Mouse (Mus musculus): ENCODE data around the gene Osbpl9.

The Osbpl9 gene

GRCm38 (mm10) chr4:109207524-109207923, 5.5 kb upstream of the Osbpl9 start:
- no peak for DNase-seq (ENCODE audit: low read depth, low spot score)

GRCm38 (mm10) chr4:109204416-109204815, 2.3 kb upstream of the Osbpl9 start:
- peak; percentile 66 for DNase-seq (ENCODE audit: low read depth, low spot score)

GRCm38 (mm10) chr4:109203931-109204330, 1.9 kb upstream of the Osbpl9 start:
- DNase-seq (ENCODE audit: low read depth, low spot score) = no peak

GRCm38 (mm10) chr4:109199069-109199468, 3.0 kb downstream of the Osbpl9 start:
- DNase-seq (ENCODE audit: low read depth, low spot score) = no peak

GRCm38 (mm10) chr4:109195900-109196629, 6.0 kb downstream of the Osbpl9 start:
- no peak for DNase-seq (ENCODE audit: low read depth, low spot score)

GRCm38 (mm10) chr4:109193886-109194285, 8.2 kb downstream of the Osbpl9 start:
- no peak for DNase-seq (ENCODE audit: low read depth, low spot score)

- DNase-seq (ENCODE audit: low read depth, low spot score) = no peak
These were observed 10.5 kb downstream of the Osbpl9 start for GRCm38 (mm10) chr4:109191598-109191997.

- DNase-seq (ENCODE audit: low read depth, low spot score) = no peak
These were observed 16.3 kb downstream of the Osbpl9 start for GRCm38 (mm10) chr4:109185616-109186405.

GRCm38 (mm10) chr4:109175677-109176076, 26.4 kb downstream of the Osbpl9 start:
- peak; percentile 62 for DNase-seq (ENCODE audit: low read depth, low spot score)

GRCm38 (mm10) chr4:109173775-109174440, 28.2 kb downstream of the Osbpl9 start:
- peak; percentile 12 for DNase-seq (ENCODE audit: low read depth, low spot score)

GRCm38 (mm10) chr4:109173369-109173768, 28.7 kb downstream of the Osbpl9 start:
- peak; percentile 25 for DNase-seq (ENCODE audit: low read depth, low spot score)

GRCm38 (mm10) chr4:109165521-109166173, 36.4 kb downstream of the Osbpl9 start:
- peak; percentile 91 for DNase-seq (ENCODE audit: low read depth, low spot score)

- no peak for DNase-seq (ENCODE audit: low read depth, low spot score)
These were observed 45.4 kb downstream of the Osbpl9 start for GRCm38 (mm10) chr4:109156481-109157261.

- no peak for DNase-seq (ENCODE audit: low read depth, low spot score)
These were observed 46.0 kb downstream of the Osbpl9 start for GRCm38 (mm10) chr4:109156073-109156472.

- DNase-seq (ENCODE audit: low read depth, low spot score) = peak; percentile 87
These were observed 51.9 kb downstream of the Osbpl9 start for GRCm38 (mm10) chr4:109150214-109150613.

- DNase-seq (ENCODE audit: low read depth, low spot score) = no peak
These were observed 52.7 kb downstream of the Osbpl9 start for GRCm38 (mm10) chr4:109149411-109149810.

- peak; percentile 86 for DNase-seq (ENCODE audit: low read depth, low spot score)
These were observed 54.6 kb downstream of the Osbpl9 start for GRCm38 (mm10) chr4:109147278-109148038.

- DNase-seq (ENCODE audit: low read depth, low spot score) = no peak
These were observed 59.0 kb downstream of the Osbpl9 start for GRCm38 (mm10) chr4:109143091-109143490.

GRCm38 (mm10) chr4:109138551-109138950, 63.5 kb downstream of the Osbpl9 start:
- peak; percentile 52 for DNase-seq (ENCODE audit: low read depth, low spot score)

GRCm38 (mm10) chr4:109136475-109137125, 65.5 kb downstream of the Osbpl9 start:
- peak; percentile 91 for DNase-seq (ENCODE audit: low read depth, low spot score)
